Mouse (Mus musculus): Measurements from ENCODE around the gene Exosc3.

The Exosc3 gene

GRCm38 (mm10) chr4:45279981-45280548 is 62.5 kb downstream of the Exosc3 start:
- peak; percentile 53 to 69 for DNase-seq (ENCODE audit: low spot score in 2 of 2)

- no peak for DNase-seq (ENCODE audit: low spot score in 2 of 2)
Measured at GRCm38 (mm10) chr4:45279292-45279691, 63.2 kb downstream of the Exosc3 start.

- DNase-seq (ENCODE audit: low spot score in 2 of 2), result no peak
Measured at GRCm38 (mm10) chr4:45275770-45276169, 66.8 kb downstream of the Exosc3 start.

- DNase-seq (ENCODE audit: low spot score in 2 of 2), result no peak
Measured at GRCm38 (mm10) chr4:45271041-45271452, 71.5 kb downstream of the Exosc3 start.

- no peak for DNase-seq (ENCODE audit: low spot score in 2 of 2)
Measured at GRCm38 (mm10) chr4:45267883-45268282, 74.6 kb downstream of the Exosc3 start.
